Mouse (Mus musculus): ENCODE results near the gene Mthfd1l.
"Not testable (repeated sequence)": the region's sequence is repeated elsewhere in the genome, so short reads cannot be mapped to it uniquely, and the experiment has no call there.

GRCm38 (mm10) chr10:4123280-4123945 lies 150.5 kb downstream of the Mthfd1l start:
- not testable (repeated sequence) for TF ChIP-seq POLR2A (IDR thresholded peaks at IDR 0.05; ENCODE audit: borderline replicate concordance, low read depth, low read length); CTCF (IDR thresholded peaks at IDR 0.05; ENCODE audit: low read depth, low read length)

Measured in bone marrow macrophage, adult 2 months (primary cell).